Mouse (Mus musculus) testis, adult 2 months (tissue): ENCODE measurements around the gene Ngrn.

Experiments used
- CTCF ChIP-seq: fragments of 200-500 bp; IDR thresholded peaks from 2 replicates; pipeline ENCODE4 v1.5.1; 2012; ENCODE audit warnings: low read depth, mild to moderate bottlenecking, inconsistent platforms, low read length, moderate library complexity; ENCODE audit not compliant: control insufficient read depth, insufficient read depth, insufficient replicate concordance
- POLR2A ChIP-seq: fragments of 200-500 bp; IDR thresholded peaks from 2 replicates; pipeline ENCODE4 v1.6.1; 2012; ENCODE audit warnings: low read depth, mild to moderate bottlenecking, inconsistent platforms, low read length, moderate library complexity; ENCODE audit not compliant: control insufficient read depth

DNA sequence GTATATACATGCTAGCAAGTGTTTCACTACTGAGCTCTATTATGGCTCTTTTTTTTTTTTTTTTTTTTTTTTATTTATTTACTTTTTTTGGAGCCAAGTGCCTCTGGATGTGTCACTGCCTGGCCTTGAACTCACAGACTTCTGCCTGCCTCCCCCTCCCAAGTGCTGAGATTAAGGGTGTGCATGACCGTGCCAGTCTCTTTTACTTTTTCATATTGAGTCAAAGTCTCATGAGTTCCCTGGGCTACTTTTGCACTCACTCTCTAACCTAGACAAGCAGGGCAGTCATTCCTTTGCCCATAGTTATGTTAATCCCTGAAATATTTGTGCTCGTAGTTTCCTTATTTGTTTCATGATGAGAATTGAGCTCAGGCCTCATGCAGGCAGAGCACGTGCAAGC lies 20.6 kb downstream of the Ngrn start:
- TF ChIP-seq CTCF (no peak), POLR2A (no peak)
